Comparison of ENCODE assay signal across 12 mouse cellular contexts in the genomic region with DNA sequence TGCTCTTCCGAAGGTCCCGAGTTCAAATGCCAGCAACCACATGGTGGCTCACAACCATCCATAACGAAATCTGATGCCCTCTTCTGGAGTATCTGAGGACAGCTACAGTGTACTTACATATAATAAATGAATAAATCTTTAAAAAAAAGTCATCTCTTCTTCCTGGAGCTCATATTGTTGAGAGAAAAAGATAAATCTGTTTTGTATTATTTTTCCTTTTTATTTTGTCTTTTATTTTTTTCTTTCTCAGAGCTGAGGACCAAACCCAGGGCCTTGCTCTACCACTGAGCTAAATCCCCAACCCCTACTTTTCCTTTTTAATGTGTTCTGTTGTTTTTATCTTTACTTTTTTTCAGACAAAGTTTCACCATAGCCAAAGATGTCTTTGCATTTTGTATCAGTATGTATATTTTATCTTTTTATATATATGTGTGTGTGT. TPM values are rescaled to one million over a fixed set of nuclear protein-coding genes. Genes with fewer than 3 reads are reported as not detected.
DNase-seq lines count a peak whose midpoint lies in the region; ATAC-seq and TF ChIP-seq lines count a peak whose summit lies in the region.
"Not testable (repeated sequence)": the region's sequence is repeated elsewhere in the genome, so short reads cannot be mapped to it uniquely, and the experiment has no call there.
"Had no signal": no experiment of that assay in that cellular context is flagged by ENCODE, and none has a peak within 500 bp of the region (broad histone marks: within the 10 kb centered on the region; RNA-seq: fewer than 3 reads in every experiment).

No protein-coding gene starts in this region.

- DNase-seq in liver, adult 2 months (ENCODE audit: extremely low read depth, low read depth, low spot score) = not testable (repeated sequence)

- peak overlapping the region; percentile 75 for H3K4me3 ChIP-seq in bone marrow, adult 2 months (replicated peaks; ENCODE audit: control insufficient read depth, low read depth, low read length)
- H3K4me3 ChIP-seq in forebrain, embryonic 12.5 days (replicated peaks) = peak overlapping the region; percentile 85
- H3K4me3 ChIP-seq in heart, embryonic 16.5 days (ENCODE audit: low read length) = peak overlapping the region; percentile 81
- H3K4me3 ChIP-seq in intestine, postnatal 0 days (ENCODE audit: low read depth, low read length) = peak overlapping the region; percentile 68
- H3K4me3 ChIP-seq in liver, adult 2 months (ENCODE audit: insufficient read depth, low read depth, low read length) = peak overlapping the region; percentile 51
- peak overlapping the region; percentile 92 for H3K4me3 ChIP-seq in macrophage (ENCODE audit: inconsistent target)
- peak overlapping the region; percentile 74 for H3K4me3 ChIP-seq in neural tube, embryonic 13.5 days

- peak overlapping the region; percentile 64 for H3K4me2 ChIP-seq in forebrain, embryonic 12.5 days
- H3K4me2 ChIP-seq in heart, embryonic 16.5 days (ENCODE audit: low read depth, low read length) = peak overlapping the region; percentile 67
- peak overlapping the region; percentile 71 for H3K4me2 ChIP-seq in intestine, postnatal 0 days (replicated peaks; ENCODE audit: low read depth)
- peak overlapping the region; percentile 61 for H3K4me2 ChIP-seq in neural tube, embryonic 13.5 days

- not testable (repeated sequence) for H3K27ac ChIP-seq in bone marrow, adult 2 months (ENCODE audit: control insufficient read depth, insufficient read depth, low read depth, low read length, poor library complexity); intestine, postnatal 0 days (ENCODE audit: low read depth, low read length)
- H3K27ac ChIP-seq in forebrain, embryonic 12.5 days = peak overlapping the region; percentile 99
- peak overlapping the region; percentile 80 for H3K27ac ChIP-seq in heart, embryonic 16.5 days (ENCODE audit: low read length)
- peak overlapping the region; percentile 50 for H3K27ac ChIP-seq in liver, adult 2 months (replicated peaks; ENCODE audit: insufficient read depth, low read depth, low read length)
- peak overlapping the region; percentile 76 for H3K27ac ChIP-seq in macrophage
- H3K27ac ChIP-seq in neural tube, embryonic 13.5 days (replicated peaks) = peak overlapping the region; percentile 77

- peak; percentile 22; the same call in 1 of the 2 replicates for ATAC-seq in forebrain, embryonic 12.5 days (ENCODE audit: low FRiP score)
- ATAC-seq in heart, embryonic 16.5 days (replicated peaks; ENCODE audit: extremely low read depth, insufficient read depth, low FRiP score) = peak; percentile 14; the same call in 1 of the 2 replicates
- ATAC-seq in intestine, postnatal 0 days = peak; percentile 57
- ATAC-seq in neural tube, embryonic 13.5 days (ENCODE audit: low read depth) = peak; percentile 58; the same call in 1 of the 2 replicates

- peaks cover 16% of the 10 kb centered on the region for H3K79me2 ChIP-seq in liver, adult 2 months (ENCODE audit: control insufficient read depth, insufficient read depth, low read length)
- peaks cover 40% of the 10 kb centered on the region for H3K79me2 ChIP-seq in macrophage (ENCODE audit: inconsistent target)

- H3K36me3 ChIP-seq in forebrain, embryonic 12.5 days (replicated peaks) = peaks cover 26% of the 10 kb centered on the region
- peaks cover 11% of the 10 kb centered on the region for H3K36me3 ChIP-seq in heart, embryonic 16.5 days (ENCODE audit: control insufficient read depth, insufficient read depth)
- H3K36me3 ChIP-seq in intestine, postnatal 0 days (ENCODE audit: control insufficient read depth, insufficient read depth) = peaks cover 16% of the 10 kb centered on the region
- H3K36me3 ChIP-seq in liver, adult 2 months (ENCODE audit: control insufficient read depth, insufficient read depth, low read length) = peaks cover 11% of the 10 kb centered on the region
- H3K36me3 ChIP-seq in macrophage (ENCODE audit: inconsistent target) = not testable (repeated sequence)
- peaks cover 15% of the 10 kb centered on the region for H3K36me3 ChIP-seq in neural tube, embryonic 13.5 days

- H3K27me3 ChIP-seq in forebrain, embryonic 12.5 days; heart, embryonic 16.5 days (ENCODE audit: control insufficient read depth, insufficient read depth, low read length); intestine, postnatal 0 days (replicated peaks; ENCODE audit: control insufficient read depth, insufficient read depth, low read length); liver, adult 2 months (ENCODE audit: control insufficient read depth, insufficient read depth, low read length); neural tube, embryonic 13.5 days: not testable (repeated sequence)

- whole genome bisulfite sequencing in bone marrow, adult 2 months = 1% methylated on average over 3 of the region's 3 CpGs
- WGBS in forebrain, embryonic 12.5 days = 6% methylated on average over 3 of the region's 3 CpGs
- 7% methylated on average over 3 of the region's 3 CpGs for WGBS in heart, embryonic 16.5 days
- 8% methylated on average over 3 of the region's 3 CpGs for WGBS in intestine, postnatal 0 days
- under 1% methylated on average over 3 of the region's 3 CpGs for WGBS in liver, adult 2 months
- 4% methylated on average over 2 of the region's 3 CpGs for WGBS in macrophage (ENCODE audit: missing documents)
- WGBS in neural tube, embryonic 13.5 days = 7% methylated on average over 3 of the region's 3 CpGs

- H3K9me3 ChIP-seq in forebrain, embryonic 12.5 days; heart, embryonic 16.5 days (replicated peaks; ENCODE audit: control insufficient read depth, low read length); intestine, postnatal 0 days (ENCODE audit: control insufficient read depth); neural tube, embryonic 13.5 days: not testable (repeated sequence)

- not testable (repeated sequence) for TF ChIP-seq CTCF in bone marrow, adult 2 months (IDR thresholded peaks at IDR 0.05; ENCODE audit: control insufficient read depth, insufficient read depth, low read length); liver, adult 2 months (IDR thresholded peaks at IDR 0.05; ENCODE audit: low read depth, low read length)
- TF ChIP-seq CTCF in intestine, postnatal 0 days (IDR thresholded peaks at IDR 0.05; ENCODE audit: low read depth) = peak; percentile 48

- not testable (repeated sequence) for TF ChIP-seq POLR2A in bone marrow, adult 2 months (IDR thresholded peaks at IDR 0.05; ENCODE audit: borderline replicate concordance, control insufficient read depth, low read depth, low read length); liver, adult 2 months (IDR thresholded peaks at IDR 0.05; ENCODE audit: extremely low read depth, insufficient read depth, low read length)

- not testable (repeated sequence) for H3K4me1 ChIP-seq in bone marrow, adult 2 months (ENCODE audit: control insufficient read depth, insufficient read depth, low read length); intestine, postnatal 0 days (replicated peaks; ENCODE audit: control insufficient read depth, insufficient read depth, low read length); liver, adult 2 months (ENCODE audit: control insufficient read depth, insufficient read depth, low read length)
- peaks cover 22% of the 10 kb centered on the region for H3K4me1 ChIP-seq in forebrain, embryonic 12.5 days
- H3K4me1 ChIP-seq in heart, embryonic 16.5 days (ENCODE audit: control insufficient read depth, insufficient read depth, low read length) = peaks cover 16% of the 10 kb centered on the region
- peaks cover 29% of the 10 kb centered on the region for H3K4me1 ChIP-seq in neural tube, embryonic 13.5 days (replicated peaks)

- H3K9ac ChIP-seq in forebrain, embryonic 12.5 days; intestine, postnatal 0 days (ENCODE audit: low read depth, low read length); liver, adult 2 months (ENCODE audit: low read depth, low read length): not testable (repeated sequence)
- peak overlapping the region; percentile 69 for H3K9ac ChIP-seq in heart, embryonic 16.5 days (ENCODE audit: low read length)
- H3K9ac ChIP-seq in neural tube, embryonic 13.5 days = peak overlapping the region; percentile 61

RNA-seq across cellular contexts. Expression of a gene that starts 0.8 kb away (rescaled TPM):
- polyA plus RNA-seq in bone marrow, adult 2 months (2011; ENCODE audit: insufficient read depth, insufficient read length, low replicate concordance, missing spikeins) = 753 and 781 TPM in 2 replicates
- polyA plus RNA-seq in forebrain, embryonic 12.5 days (2016; fragmentation: Nextera tagmentation; extraction: Ambion mirVana) = 313 and 314 TPM in 2 replicates
- polyA plus RNA-seq in heart, embryonic 16.5 days (2015; fragmentation: Nextera tagmentation; extraction: Ambion mirVana) = 145 and 161 TPM in 2 replicates
- polyA plus RNA-seq in intestine, postnatal 0 days (2015; fragmentation: Nextera tagmentation; extraction: Ambion mirVana) = 81.3 and 85.5 TPM in 2 replicates
- 43.3 and 46.4 TPM in 2 replicates for total RNA-seq in liver, adult 2 months (2014; rRNA removed)
- polyA plus RNA-seq in liver, adult 2 months (2012; rRNA removed) = 59.2 and 101 TPM in 2 replicates
- total RNA-seq in macrophage (2018; cell fraction: chromatin; rRNA removed) = 1,000 to 10,000 TPM in 4 of 26 experiments, 100 to 1,000 TPM in 22; 537 to 1,195 (median 719) TPM
- total RNA-seq in macrophage (2018; cell fraction: cytosol; rRNA removed) = 100 to 1,000 TPM in 14 of 26 experiments, 10 to 100 TPM in 12; 76.9 to 128 (median 101) TPM
- total RNA-seq in macrophage (2018; cell fraction: nucleus; rRNA removed) = 100 to 1,000 TPM; 203 to 597 (median 327) TPM
- polyA plus RNA-seq in macrophage (2018) = 174 to 235 TPM (median 186 TPM) in 3 replicates
- polyA plus RNA-seq in neural tube, embryonic 13.5 days (2015; fragmentation: Nextera tagmentation; extraction: Ambion mirVana) = 186 and 225 TPM in 2 replicates

RNA-seq across cellular contexts. Expression of a gene that starts 9.1 kb away (rescaled TPM):
- polyA plus RNA-seq in bone marrow, adult 2 months (2011; ENCODE audit: insufficient read depth, insufficient read length, low replicate concordance, missing spikeins) = not detected in 2 replicates
- polyA plus RNA-seq in forebrain, embryonic 12.5 days (2016; fragmentation: Nextera tagmentation; extraction: Ambion mirVana) = not detected in 2 replicates
- 0.25 and 0.27 TPM in 2 replicates for polyA plus RNA-seq in heart, embryonic 16.5 days (2015; fragmentation: Nextera tagmentation; extraction: Ambion mirVana)
- 0.07 and 0.08 TPM in 2 replicates for polyA plus RNA-seq in intestine, postnatal 0 days (2015; fragmentation: Nextera tagmentation; extraction: Ambion mirVana)
- total RNA-seq in liver, adult 2 months (2014; rRNA removed) = under 0.01 TPM in 1 of 2 replicates, not detected in the other
- polyA plus RNA-seq in liver, adult 2 months (2012; rRNA removed) = not detected in 2 replicates
- total RNA-seq in macrophage (2018; cell fraction: chromatin; rRNA removed) = under 1 TPM in 1 of 26 experiments, not detected in 25; 0.41 TPM
- under 1 TPM in 3 of 26 experiments, not detected in 23; 0.04 to 0.10 (median 0.09) TPM for total RNA-seq in macrophage (2018; cell fraction: cytosol; rRNA removed)
- total RNA-seq in macrophage (2018; cell fraction: nucleus; rRNA removed) = under 1 TPM in 1 of 26 experiments, not detected in 25; 0.44 TPM
- not detected in 3 replicates for polyA plus RNA-seq in macrophage (2018)
- not detected in 2 replicates for polyA plus RNA-seq in neural tube, embryonic 13.5 days (2015; fragmentation: Nextera tagmentation; extraction: Ambion mirVana)
- total RNA-seq: adrenal gland, postnatal 14 days; megakaryocyte progenitor cell, adult 5-6 weeks had no signal

RNA-seq across cellular contexts. Expression of a gene that starts 17.1 kb away (rescaled TPM):
- 1.8 TPM in 1 of 2 replicates, not detected in the other for polyA plus RNA-seq in bone marrow, adult 2 months (2011; ENCODE audit: insufficient read depth, insufficient read length, low replicate concordance, missing spikeins)
- 0.32 and 0.65 TPM in 2 replicates for polyA plus RNA-seq in forebrain, embryonic 12.5 days (2016; fragmentation: Nextera tagmentation; extraction: Ambion mirVana)
- polyA plus RNA-seq in heart, embryonic 16.5 days (2015; fragmentation: Nextera tagmentation; extraction: Ambion mirVana) = 0.91 and 1.1 TPM in 2 replicates
- polyA plus RNA-seq in intestine, postnatal 0 days (2015; fragmentation: Nextera tagmentation; extraction: Ambion mirVana) = 2.0 TPM in 2 replicates
- total RNA-seq in liver, adult 2 months (2014; rRNA removed) = 0.13 TPM in 1 of 2 replicates, not detected in the other
- polyA plus RNA-seq in liver, adult 2 months (2012; rRNA removed) = 0.04 TPM in 1 of 2 replicates, not detected in the other
- not detected for total RNA-seq in macrophage (2018; cell fraction: chromatin; rRNA removed)
- total RNA-seq in macrophage (2018; cell fraction: cytosol; rRNA removed) = not detected
- not detected for total RNA-seq in macrophage (2018; cell fraction: nucleus; rRNA removed)
- not detected in 3 replicates for polyA plus RNA-seq in macrophage (2018)
- polyA plus RNA-seq in neural tube, embryonic 13.5 days (2015; fragmentation: Nextera tagmentation; extraction: Ambion mirVana) = not detected in 2 replicates
- total RNA-seq: adrenal gland, postnatal 14 days had no signal

RNA-seq across cellular contexts. Expression of a gene that starts 24.3 kb away (rescaled TPM):
- polyA plus RNA-seq in bone marrow, adult 2 months (2011; ENCODE audit: insufficient read depth, insufficient read length, low replicate concordance, missing spikeins) = not detected in 2 replicates
- polyA plus RNA-seq in forebrain, embryonic 12.5 days (2016; fragmentation: Nextera tagmentation; extraction: Ambion mirVana) = 0.50 TPM in 1 of 2 replicates, not detected in the other
- polyA plus RNA-seq in heart, embryonic 16.5 days (2015; fragmentation: Nextera tagmentation; extraction: Ambion mirVana) = 0.46 and 0.51 TPM in 2 replicates
- not detected in 2 replicates for polyA plus RNA-seq in intestine, postnatal 0 days (2015; fragmentation: Nextera tagmentation; extraction: Ambion mirVana)
- total RNA-seq in liver, adult 2 months (2014; rRNA removed) = not detected in 2 replicates
- not detected in 2 replicates for polyA plus RNA-seq in liver, adult 2 months (2012; rRNA removed)
- total RNA-seq in macrophage (2018; cell fraction: chromatin; rRNA removed) = not detected
- not detected for total RNA-seq in macrophage (2018; cell fraction: cytosol; rRNA removed)
- not detected for total RNA-seq in macrophage (2018; cell fraction: nucleus; rRNA removed)
- polyA plus RNA-seq in macrophage (2018) = not detected in 3 replicates
- polyA plus RNA-seq in neural tube, embryonic 13.5 days (2015; fragmentation: Nextera tagmentation; extraction: Ambion mirVana) = not detected in 2 replicates
- total RNA-seq: adrenal gland, postnatal 14 days; heart, postnatal 14 days; left cerebral cortex, adult 8-10 months; megakaryocyte progenitor cell, adult 5-6 weeks had no signal

RNA-seq across cellular contexts. Expression of a gene that starts 26.0 kb away (rescaled TPM):
- polyA plus RNA-seq in bone marrow, adult 2 months (2011; ENCODE audit: insufficient read depth, insufficient read length, low replicate concordance, missing spikeins) = not detected in 2 replicates
- 3.1 TPM in 2 replicates for polyA plus RNA-seq in forebrain, embryonic 12.5 days (2016; fragmentation: Nextera tagmentation; extraction: Ambion mirVana)
- 0.81 and 0.91 TPM in 2 replicates for polyA plus RNA-seq in heart, embryonic 16.5 days (2015; fragmentation: Nextera tagmentation; extraction: Ambion mirVana)
- polyA plus RNA-seq in intestine, postnatal 0 days (2015; fragmentation: Nextera tagmentation; extraction: Ambion mirVana) = 3.4 TPM in 2 replicates
- total RNA-seq in liver, adult 2 months (2014; rRNA removed) = not detected in 2 replicates
- polyA plus RNA-seq in liver, adult 2 months (2012; rRNA removed) = not detected in 2 replicates
- 1 to 10 TPM in 4 of 26 experiments, not detected in 22; 1.6 to 3.6 (median 2.6) TPM for total RNA-seq in macrophage (2018; cell fraction: chromatin; rRNA removed)
- total RNA-seq in macrophage (2018; cell fraction: cytosol; rRNA removed) = under 1 TPM in 9 of 26 experiments, not detected in 17; 0.14 to 0.52 (median 0.29) TPM
- 1 to 10 TPM in 5 of 26 experiments, not detected in 21; 2.0 to 5.2 (median 3.5) TPM for total RNA-seq in macrophage (2018; cell fraction: nucleus; rRNA removed)
- 0.50 TPM in 1 of 3 replicates, not detected in the others for polyA plus RNA-seq in macrophage (2018)
- polyA plus RNA-seq in neural tube, embryonic 13.5 days (2015; fragmentation: Nextera tagmentation; extraction: Ambion mirVana) = 11.1 and 11.6 TPM in 2 replicates
- total RNA-seq: gastrocnemius, adult 18-20 months; megakaryocyte progenitor cell, adult 5-6 weeks had no signal
